Mouse (Mus musculus): ENCODE measurements at regions not wholly inside any gene's neighbourhood (a gene's known extent, or its start where the extent isn't known, plus 50 kb on each side); places are given as distances from the start of the nearest gene placed in this dataset.

- Histone ChIP-seq H3K4me3 (no peak overlapping the region), H3K36me3 (replicated peaks) (no peaks in the 10 kb centered on the region), H3K9me3 (no peaks in the 10 kb centered on the region), H3K27me3 (ENCODE audit: poor library complexity, severe bottlenecking) (no peaks in the 10 kb centered on the region), H3K4me1 (peaks cover 38% of the 10 kb centered on the region), H3K27ac (peak overlapping the region; percentile 89)
- DNase-seq (ENCODE audit: extremely low spot score, low spot score): no peak
- WGBS: 85% methylated on average over 8 of the region's 8 CpGs
These were observed 286.4 kb upstream of the Ubash3b start for GRCm38 (mm10) chr9:41447902-41448301.

DNA sequence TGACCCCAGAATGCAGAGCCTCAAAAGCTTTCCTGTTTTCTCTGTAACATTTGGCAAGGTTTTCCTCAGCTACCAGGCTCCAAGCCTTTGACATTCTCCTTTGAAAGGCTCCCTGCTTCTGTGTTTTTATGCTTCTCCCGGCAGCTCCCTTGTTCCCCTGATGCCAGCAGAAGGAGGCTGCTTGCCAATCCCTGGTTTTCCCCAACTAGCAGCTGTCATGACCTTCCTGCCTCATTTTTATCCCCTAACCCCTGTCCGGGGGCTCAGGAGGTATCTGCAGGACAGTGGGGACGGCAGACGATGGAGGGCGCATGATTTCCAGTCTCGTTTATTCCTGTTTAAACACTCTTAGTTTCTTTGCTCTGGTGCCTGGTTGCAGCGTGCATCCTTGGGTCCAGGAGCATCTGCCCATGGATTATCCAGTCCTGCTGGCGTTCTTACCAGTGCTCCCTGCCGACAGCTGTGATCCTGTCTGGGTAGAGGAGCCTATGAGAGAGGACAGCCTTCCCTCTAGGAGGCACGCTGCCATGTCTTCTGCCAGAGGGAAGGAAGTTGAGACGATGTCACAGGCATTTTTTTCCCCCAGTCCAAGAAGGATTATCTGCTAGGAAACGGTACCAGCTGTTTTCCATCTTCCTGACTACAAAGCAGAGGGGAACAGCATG is 285.8 kb upstream of the Ubash3b start:
- DNase-seq (ENCODE audit: extremely low spot score, low spot score): peak; percentile 26
- no peaks in the 10 kb centered on the region for H3K27me3 ChIP-seq (ENCODE audit: poor library complexity, severe bottlenecking)
- no peaks in the 10 kb centered on the region for H3K36me3 ChIP-seq (replicated peaks)
- WGBS: 33% methylated on average over 12 of the region's 12 CpGs
- peak overlapping the region; percentile 89 for H3K27ac ChIP-seq
- H3K4me3 ChIP-seq: peak overlapping the region; percentile 18; the same call in 1 of the 2 replicates
- H3K4me1 ChIP-seq: peaks cover 38% of the 10 kb centered on the region
- H3K9me3 ChIP-seq: no peaks in the 10 kb centered on the region

GRCm38 (mm10) chr9:41446431-41447203 is 285.1 kb upstream of the Ubash3b start:
- Histone ChIP-seq H3K27me3 (ENCODE audit: poor library complexity, severe bottlenecking) (no peaks in the 10 kb centered on the region), H3K4me3 (no peak overlapping the region), H3K36me3 (replicated peaks) (no peaks in the 10 kb centered on the region), H3K27ac (peak overlapping the region; percentile 89), H3K9me3 (no peaks in the 10 kb centered on the region), H3K4me1 (peaks cover 35% of the 10 kb centered on the region)
- 69% methylated on average over 9 of the region's 9 CpGs for WGBS
- no peak for DNase-seq (ENCODE audit: extremely low spot score, low spot score)

GRCm38 (mm10) chr9:41442418-41442817 is 280.9 kb upstream of the Ubash3b start:
- Histone ChIP-seq H3K27ac (no peak overlapping the region), H3K4me1 (peaks cover 14% of the 10 kb centered on the region), H3K36me3 (replicated peaks) (peaks cover 15% of the 10 kb centered on the region), H3K4me3 (no peak overlapping the region), H3K9me3 (peaks cover 23% of the 10 kb centered on the region), H3K27me3 (ENCODE audit: poor library complexity, severe bottlenecking) (no peaks in the 10 kb centered on the region)
- 95% methylated on average over 3 of the region's 3 CpGs for WGBS
- no peak for DNase-seq (ENCODE audit: extremely low spot score, low spot score)

DNA sequence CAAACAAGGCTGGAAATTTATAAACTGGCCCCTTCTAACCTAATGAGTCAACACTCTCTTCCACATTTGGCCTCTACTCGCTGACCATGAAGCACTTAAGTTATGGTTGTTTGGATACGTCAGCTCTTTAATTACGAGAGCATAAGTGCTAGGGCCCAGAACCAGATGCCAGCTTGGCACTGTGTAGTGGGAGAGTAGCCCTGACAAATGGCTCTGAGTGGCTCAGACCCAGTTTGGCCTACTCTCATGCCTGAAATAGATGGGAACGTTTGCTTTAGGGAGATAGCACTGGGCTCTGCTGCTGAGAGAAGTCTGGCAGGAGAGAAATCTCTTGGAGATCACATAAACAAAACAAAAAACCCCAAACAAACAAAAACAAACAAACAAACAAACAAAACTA is 278.5 kb upstream of the Ubash3b start:
- Histone ChIP-seq H3K27ac (no peak overlapping the region), H3K36me3 (replicated peaks) (peaks cover 24% of the 10 kb centered on the region), H3K9me3 (peaks cover 30% of the 10 kb centered on the region), H3K4me3 (no peak overlapping the region), H3K4me1 (no peaks in the 10 kb centered on the region), H3K27me3 (ENCODE audit: poor library complexity, severe bottlenecking) (no peaks in the 10 kb centered on the region)
- 95% methylated on average over 4 of the region's 4 CpGs for WGBS
- no peak for DNase-seq (ENCODE audit: extremely low spot score, low spot score)

DNA sequence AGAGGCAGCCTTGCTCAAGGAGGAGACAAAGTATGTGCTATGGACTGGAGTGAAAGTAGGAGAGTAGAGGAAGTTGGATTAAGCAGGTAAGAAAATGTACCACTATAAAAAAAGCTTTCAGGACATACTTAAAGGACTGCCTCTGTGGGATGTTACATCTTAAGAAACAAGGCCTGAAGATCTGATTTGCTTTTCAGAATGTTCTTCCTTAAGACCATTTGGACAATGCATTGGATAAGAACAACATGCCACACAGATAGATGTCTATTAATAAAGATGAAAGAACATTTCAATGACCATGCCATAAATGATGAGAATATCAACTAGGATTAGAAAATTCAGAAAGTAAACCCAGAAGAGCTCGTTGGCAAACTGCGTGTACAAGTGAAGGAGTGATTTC is 276.6 kb upstream of the Ubash3b start:
- no peaks in the 10 kb centered on the region for H3K27me3 ChIP-seq (ENCODE audit: poor library complexity, severe bottlenecking)
- no peak overlapping the region for H3K27ac ChIP-seq
- WGBS: 94% methylated on average over 2 of the region's 2 CpGs
- peaks cover 30% of the 10 kb centered on the region for H3K9me3 ChIP-seq
- DNase-seq (ENCODE audit: extremely low spot score, low spot score): no peak
- H3K4me1 ChIP-seq: no peaks in the 10 kb centered on the region
- peaks cover 24% of the 10 kb centered on the region for H3K36me3 ChIP-seq (replicated peaks)
- H3K4me3 ChIP-seq: no peak overlapping the region

GRCm38 (mm10) chr9:41430391-41431343 is 269.2 kb upstream of the Ubash3b start:
- H3K27me3 ChIP-seq (ENCODE audit: poor library complexity, severe bottlenecking): no peaks in the 10 kb centered on the region
- no peaks in the 10 kb centered on the region for H3K9me3 ChIP-seq
- DNase-seq (ENCODE audit: extremely low spot score, low spot score): no peak
- H3K27ac ChIP-seq: peak overlapping the region; percentile 59
- peaks cover under 1% of the 10 kb centered on the region; the same call in 1 of the 2 replicates for H3K36me3 ChIP-seq (replicated peaks)
- H3K4me3 ChIP-seq: no peak overlapping the region
- peaks cover 26% of the 10 kb centered on the region for H3K4me1 ChIP-seq
- 62% methylated on average over 16 of the region's 16 CpGs for WGBS

DNA sequence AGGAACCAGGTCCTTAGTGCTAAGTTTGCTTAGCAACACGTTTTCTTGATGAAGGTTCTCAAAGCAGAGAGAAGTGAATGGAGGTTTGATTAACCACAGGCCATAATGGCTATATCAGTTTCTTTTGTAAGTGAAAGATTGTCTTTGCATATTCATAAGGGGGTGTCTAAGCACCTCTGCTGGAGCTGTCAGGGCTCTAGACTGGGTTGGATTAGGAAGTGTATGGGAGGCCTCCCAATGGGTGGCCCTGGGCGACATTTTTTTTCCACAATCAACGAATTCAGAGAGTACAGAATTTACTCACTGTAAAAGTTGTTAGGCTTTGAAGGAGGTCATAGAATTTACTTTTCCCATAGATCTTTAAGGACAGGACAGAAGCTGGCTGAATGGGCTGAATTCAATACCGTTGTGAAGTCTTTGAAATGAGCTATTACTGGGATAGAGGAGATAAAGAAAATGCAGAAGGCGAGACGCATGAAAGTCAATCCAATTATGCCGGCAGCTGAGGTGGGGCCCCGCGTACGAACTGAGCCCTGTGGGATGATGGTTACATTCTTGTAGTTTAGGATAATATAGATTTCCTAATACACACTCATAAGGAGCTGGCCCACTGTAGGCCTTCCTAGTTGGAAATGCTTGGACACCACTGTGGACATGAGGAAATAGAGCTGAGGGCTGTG is 268.4 kb upstream of the Ubash3b start:
- Histone ChIP-seq H3K9me3 (no peaks in the 10 kb centered on the region), H3K27ac (0 out of 2 replicates have a peak overlapping the region, but pooled peaks have one; percentile 59), H3K4me3 (no peak overlapping the region), H3K36me3 (replicated peaks) (no peaks in the 10 kb centered on the region; the same call in 1 of the 2 replicates), H3K27me3 (ENCODE audit: poor library complexity, severe bottlenecking) (no peaks in the 10 kb centered on the region), H3K4me1 (peaks cover 26% of the 10 kb centered on the region)
- 65% methylated on average over 10 of the region's 10 CpGs for WGBS
- DNase-seq (ENCODE audit: extremely low spot score, low spot score): no peak

DNA sequence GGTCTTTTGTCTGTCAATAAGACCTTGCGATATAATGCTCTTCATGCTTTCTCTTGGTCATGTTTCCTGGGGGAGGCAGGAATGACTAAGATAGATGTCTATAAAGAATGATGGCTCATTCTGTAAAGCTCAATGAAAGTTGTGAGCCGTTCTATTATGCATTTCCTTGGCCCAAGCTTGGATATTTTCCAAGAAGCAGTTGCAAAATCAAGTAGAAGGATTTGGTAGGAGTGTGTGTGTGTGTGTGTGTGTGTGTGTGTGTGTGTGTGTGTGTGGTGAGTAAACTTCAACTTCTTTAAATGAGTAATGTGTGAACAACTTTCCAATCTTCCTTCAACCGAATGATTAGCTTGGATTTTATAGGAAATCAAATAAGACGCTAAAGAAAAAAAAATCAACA is 267.7 kb upstream of the Ubash3b start:
- DNase-seq (ENCODE audit: extremely low spot score, low spot score): no peak
- Histone ChIP-seq H3K36me3 (replicated peaks) (no peaks in the 10 kb centered on the region; the same call in 1 of the 2 replicates), H3K4me1 (peaks cover 26% of the 10 kb centered on the region), H3K27me3 (ENCODE audit: poor library complexity, severe bottlenecking) (no peaks in the 10 kb centered on the region), H3K4me3 (no peak overlapping the region), H3K27ac (no peak overlapping the region), H3K9me3 (no peaks in the 10 kb centered on the region)
- 94% methylated on average over 4 of the region's 4 CpGs for WGBS

- Histone ChIP-seq H3K27ac (no peak overlapping the region), H3K4me1 (peaks cover 26% of the 10 kb centered on the region), H3K4me3 (no peak overlapping the region), H3K27me3 (ENCODE audit: poor library complexity, severe bottlenecking) (no peaks in the 10 kb centered on the region), H3K36me3 (replicated peaks) (no peaks in the 10 kb centered on the region), H3K9me3 (no peaks in the 10 kb centered on the region)
- 93% methylated on average over 7 of the region's 7 CpGs for WGBS
- no peak for DNase-seq (ENCODE audit: extremely low spot score, low spot score)
These were observed 265.2 kb upstream of the Ubash3b start for GRCm38 (mm10) chr9:41426698-41427097.

- no peak overlapping the region for H3K4me3 ChIP-seq
- 88% methylated on average over 6 of the region's 6 CpGs for WGBS
- DNase-seq (ENCODE audit: extremely low spot score, low spot score): no peak
- no peaks in the 10 kb centered on the region for H3K9me3 ChIP-seq
- H3K36me3 ChIP-seq (replicated peaks): no peaks in the 10 kb centered on the region
- H3K27ac ChIP-seq: no peak overlapping the region
- H3K4me1 ChIP-seq: peaks cover 15% of the 10 kb centered on the region
- H3K27me3 ChIP-seq (ENCODE audit: poor library complexity, severe bottlenecking): no peaks in the 10 kb centered on the region
These were observed 263.7 kb upstream of the Ubash3b start for GRCm38 (mm10) chr9:41425225-41425624.

DNA sequence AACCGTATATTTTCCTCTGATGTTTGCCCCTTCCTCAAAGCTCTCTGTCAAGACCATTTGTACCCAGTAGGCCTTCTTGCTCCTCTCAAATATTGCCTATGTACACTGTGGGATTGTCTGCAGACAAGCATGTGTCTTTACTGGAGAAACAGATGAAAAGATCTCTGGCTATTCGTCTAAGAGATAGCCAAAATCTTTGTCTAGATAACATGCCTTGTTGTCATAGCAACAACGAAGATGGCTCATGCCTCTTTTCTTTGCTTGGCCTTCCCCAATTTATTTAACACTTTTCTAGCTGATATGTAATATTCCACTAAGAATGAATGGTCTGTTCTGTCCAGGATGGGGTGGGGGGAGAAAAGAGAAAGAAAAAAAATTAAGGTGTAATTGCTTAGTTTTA is 252.3 kb upstream of the Ubash3b start:
- no peak for DNase-seq (ENCODE audit: extremely low spot score, low spot score)
- Histone ChIP-seq H3K27me3 (ENCODE audit: poor library complexity, severe bottlenecking) (peaks cover 8% of the 10 kb centered on the region; the same call in 1 of the 2 replicates), H3K36me3 (replicated peaks) (no peaks in the 10 kb centered on the region), H3K4me3 (no peak overlapping the region), H3K27ac (peak overlapping the region; percentile 31; the same call in 1 of the 2 replicates), H3K4me1 (peaks cover 46% of the 10 kb centered on the region), H3K9me3 (no peaks in the 10 kb centered on the region)
- WGBS: 81% methylated on average over 3 of the region's 3 CpGs

All from forebrain, embryonic 10.5 days (tissue).